Mouse (Mus musculus) lung, adult 2 months (tissue): Measurements from ENCODE around the gene Hcls1.

ENCODE experiments used
- CTCF ChIP-seq: fragments of 200-500 bp; IDR thresholded peaks from 2 replicates; pipeline ENCODE4 v1.5.1; 2011; ENCODE audit warnings: mild to moderate bottlenecking, low read length, control low read depth; ENCODE audit not compliant: insufficient read depth
- POLR2A ChIP-seq: fragments of 200-500 bp; IDR thresholded peaks from 2 replicates; pipeline ENCODE4 v1.6.1; 2011; ENCODE audit warnings: low read depth, mild to moderate bottlenecking, control low read depth, low read length, borderline replicate concordance; ENCODE audit errors: extremely low read depth

DNA sequence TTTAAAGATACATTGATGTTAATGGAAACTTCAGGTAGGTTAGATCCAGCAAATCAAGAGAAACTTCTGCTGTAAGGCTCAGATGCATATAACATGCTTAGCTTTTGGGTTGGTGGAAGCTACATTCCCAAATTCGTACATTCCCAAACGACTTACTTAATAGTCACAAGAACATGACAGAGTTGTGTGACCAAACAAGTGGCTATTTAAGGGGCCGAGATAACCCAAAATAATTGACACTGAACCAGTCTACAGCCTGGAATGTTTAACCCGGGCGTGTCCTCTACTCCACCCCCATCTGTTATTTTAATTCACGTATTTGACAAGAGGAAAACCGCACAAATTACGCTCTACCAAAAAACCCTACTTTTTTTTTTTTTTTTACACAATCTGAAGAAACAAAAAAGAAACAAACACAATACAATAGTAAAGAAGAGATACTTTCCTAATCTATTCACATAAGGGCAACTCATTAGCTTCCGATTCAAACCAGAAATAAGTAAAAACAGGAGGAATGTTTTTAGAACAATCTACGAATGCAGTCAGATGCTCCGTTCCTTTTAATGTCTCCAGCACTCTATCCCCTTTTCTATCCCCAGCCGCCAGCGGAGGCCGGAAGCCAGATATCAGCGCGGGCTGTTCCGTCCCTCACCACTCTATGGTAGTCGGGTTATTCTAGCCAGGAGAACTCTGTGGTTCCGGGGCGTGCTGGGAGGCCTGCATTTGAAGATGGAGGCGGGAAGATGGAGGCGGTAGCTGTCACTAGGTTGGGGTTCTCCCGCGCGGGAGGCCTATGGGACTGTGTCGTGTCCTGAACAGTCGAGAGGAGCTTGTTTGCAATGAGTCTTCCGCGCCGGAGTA, 76.5 kb downstream of the Hcls1 start, which contains the start of gene Polq:
- TF ChIP-seq CTCF, result no peak
- 0 out of 2 replicates have a peak, but pooled peaks have one; percentile 55 for TF ChIP-seq POLR2A
